Mouse (Mus musculus): ENCODE measurements around the gene Supt16. TPM values are rescaled to one million over a fixed set of nuclear protein-coding genes. Genes with fewer than 3 reads are reported as not detected.

The Supt16 gene
- polyA plus RNA-seq, 1 experiment from 2014 or later: 92.8 TPM

GRCm38 (mm10) chr14:52217261-52217660 is 20.0 kb upstream of the Supt16 start:
- no peak overlapping the region for H3K4me2 ChIP-seq (ENCODE audit: low read depth, low read length, severe bottlenecking)
- WGBS: 93% methylated on average over 5 of the region's 5 CpGs
- no peak overlapping the region for H3K4me3 ChIP-seq (ENCODE audit: low read depth, low read length)
- no peaks in the 10 kb centered on the region for H3K9me3 ChIP-seq (ENCODE audit: control insufficient read depth, low read length)
- H3K27me3 ChIP-seq (ENCODE audit: control insufficient read depth, insufficient read depth, low read length): no peaks in the 10 kb centered on the region
- DNase-seq (ENCODE audit: low spot score) (no peak), ATAC-seq (replicated peaks; ENCODE audit: low FRiP score) (no peak)
- H3K36me3 ChIP-seq (ENCODE audit: control insufficient read depth, insufficient read depth, low read length): peaks cover 27% of the 10 kb centered on the region
- no peak overlapping the region for H3K27ac ChIP-seq (ENCODE audit: low read depth, low read length)
- no peaks in the 10 kb centered on the region for H3K4me1 ChIP-seq (replicated peaks; ENCODE audit: control insufficient read depth, insufficient read depth, low read length)
- no peak overlapping the region for H3K9ac ChIP-seq (ENCODE audit: low read length)

GRCm38 (mm10) chr14:52199412-52199811 is 2.2 kb upstream of the Supt16 start:
- WGBS: 96% methylated on average over 4 of the region's 4 CpGs
- Histone ChIP-seq H3K4me1 (replicated peaks; ENCODE audit: control insufficient read depth, insufficient read depth, low read length) (0 out of 2 replicates have a peak, but pooled peaks cover 4% of the 10 kb centered on the region), H3K9ac (ENCODE audit: low read length) (no peak overlapping the region), H3K9me3 (ENCODE audit: control insufficient read depth, low read length) (no peaks in the 10 kb centered on the region), H3K36me3 (ENCODE audit: control insufficient read depth, insufficient read depth, low read length) (peaks cover 8% of the 10 kb centered on the region; the same call in 1 of the 2 replicates), H3K4me2 (ENCODE audit: low read depth, low read length, severe bottlenecking) (no peak overlapping the region), H3K27ac (ENCODE audit: low read depth, low read length) (no peak overlapping the region), H3K4me3 (ENCODE audit: low read depth, low read length) (no peak overlapping the region), H3K27me3 (ENCODE audit: control insufficient read depth, insufficient read depth, low read length) (no peaks in the 10 kb centered on the region)
- ATAC-seq (replicated peaks; ENCODE audit: low FRiP score): no peak
- no peak for DNase-seq (ENCODE audit: low spot score)

- Histone ChIP-seq H3K4me1 (replicated peaks; ENCODE audit: control insufficient read depth, insufficient read depth, low read length) (0 out of 2 replicates have a peak, but pooled peaks cover 4% of the 10 kb centered on the region), H3K9me3 (ENCODE audit: control insufficient read depth, low read length) (no peaks in the 10 kb centered on the region), H3K9ac (ENCODE audit: low read length) (no peak overlapping the region), H3K4me3 (ENCODE audit: low read depth, low read length) (peak overlapping the region; percentile 98; the same call in 1 of the 2 replicates), H3K27me3 (ENCODE audit: control insufficient read depth, insufficient read depth, low read length) (no peaks in the 10 kb centered on the region), H3K4me2 (ENCODE audit: low read depth, low read length, severe bottlenecking) (peak overlapping the region; percentile 72; the same call in 1 of the 2 replicates), H3K36me3 (ENCODE audit: control insufficient read depth, insufficient read depth, low read length) (peaks cover 8% of the 10 kb centered on the region; the same call in 1 of the 2 replicates), H3K27ac (ENCODE audit: low read depth, low read length) (no peak overlapping the region)
- ATAC-seq (replicated peaks; ENCODE audit: low FRiP score) (no peak), DNase-seq (ENCODE audit: low spot score) (no peak)
- WGBS: 17% methylated on average over 3 of the region's 3 CpGs
Measured at GRCm38 (mm10) chr14:52198141-52198540, 925 bp upstream of the Supt16 start.

DNA sequence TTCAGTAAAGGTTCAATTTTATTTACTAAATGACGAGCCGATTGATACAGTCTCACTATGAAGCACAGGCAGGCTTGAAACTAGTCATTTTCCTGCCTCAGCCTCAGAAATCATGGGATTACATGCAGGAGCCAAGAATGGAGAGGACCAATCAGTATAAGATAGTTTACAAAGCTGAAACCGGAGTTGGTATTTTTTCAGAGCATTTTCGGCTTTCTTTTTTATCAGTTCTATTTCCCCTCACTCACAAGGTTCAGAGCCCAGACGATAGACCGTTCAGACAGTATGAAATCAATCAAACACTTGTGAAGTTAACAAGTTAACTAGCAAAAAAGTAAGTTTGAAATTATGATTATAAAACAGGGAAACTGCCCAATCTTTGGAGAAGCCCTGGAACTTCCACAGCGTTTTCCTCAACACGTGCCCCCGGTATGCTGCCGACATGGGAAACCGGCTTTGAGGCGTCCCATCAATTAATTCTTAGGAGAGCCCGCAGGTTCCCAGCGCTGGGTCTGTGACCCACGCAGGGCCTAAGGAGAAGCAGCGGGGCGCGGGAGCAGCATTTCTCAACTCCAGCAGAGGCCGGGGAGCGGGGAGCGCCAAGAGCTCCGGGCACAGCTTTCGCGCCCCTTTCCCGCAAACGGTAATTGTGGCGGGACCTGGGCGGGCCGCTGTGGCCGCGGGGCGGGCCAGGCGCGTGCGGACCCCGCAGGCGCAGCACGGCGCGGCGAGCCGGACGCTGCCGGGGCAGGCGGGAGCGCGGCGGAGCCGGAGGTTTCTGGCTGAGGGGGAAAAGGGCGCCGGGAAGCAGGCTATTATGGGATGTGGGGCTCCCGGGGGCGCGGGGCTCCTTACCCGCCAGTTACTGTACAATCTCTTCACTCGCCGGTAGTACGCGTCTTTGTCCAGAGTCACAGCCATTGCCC is 723 bp downstream of the Supt16 start:
- peak overlapping the region; percentile 99 for H3K27ac ChIP-seq (ENCODE audit: low read depth, low read length)
- H3K4me2 ChIP-seq (ENCODE audit: low read depth, low read length, severe bottlenecking): peak overlapping the region; percentile 72
- H3K4me3 ChIP-seq (ENCODE audit: low read depth, low read length): peak overlapping the region; percentile 98
- peaks cover 8% of the 10 kb centered on the region; the same call in 1 of the 2 replicates for H3K36me3 ChIP-seq (ENCODE audit: control insufficient read depth, insufficient read depth, low read length)
- H3K9ac ChIP-seq (ENCODE audit: low read length): peak overlapping the region; percentile 98
- DNase-seq (ENCODE audit: low spot score): peak; percentile 74
- 0 out of 2 replicates have a peak, but pooled peaks cover 4% of the 10 kb centered on the region for H3K4me1 ChIP-seq (replicated peaks; ENCODE audit: control insufficient read depth, insufficient read depth, low read length)
- WGBS: 1% methylated on average over 42 of the region's 59 CpGs
- no peaks in the 10 kb centered on the region for H3K9me3 ChIP-seq (ENCODE audit: control insufficient read depth, low read length)
- no peak; the same call in 1 of the 2 replicates for ATAC-seq (replicated peaks; ENCODE audit: low FRiP score)
- H3K27me3 ChIP-seq (ENCODE audit: control insufficient read depth, insufficient read depth, low read length): no peaks in the 10 kb centered on the region

- 4% methylated on average over 3 of the region's 3 CpGs for WGBS
- H3K9me3 ChIP-seq (ENCODE audit: control insufficient read depth, low read length): no peaks in the 10 kb centered on the region
- H3K4me2 ChIP-seq (ENCODE audit: low read depth, low read length, severe bottlenecking): peak overlapping the region; percentile 72
- H3K36me3 ChIP-seq (ENCODE audit: control insufficient read depth, insufficient read depth, low read length): peaks cover 8% of the 10 kb centered on the region; the same call in 1 of the 2 replicates
- H3K9ac ChIP-seq (ENCODE audit: low read length): no peak overlapping the region; the same call in 1 of the 2 replicates
- peak overlapping the region; percentile 98 for H3K4me3 ChIP-seq (ENCODE audit: low read depth, low read length)
- no peak overlapping the region for H3K27ac ChIP-seq (ENCODE audit: low read depth, low read length)
- no peak for ATAC-seq (replicated peaks; ENCODE audit: low FRiP score)
- peak; percentile 71 for DNase-seq (ENCODE audit: low spot score)
- 0 out of 2 replicates have a peak, but pooled peaks cover 4% of the 10 kb centered on the region for H3K4me1 ChIP-seq (replicated peaks; ENCODE audit: control insufficient read depth, insufficient read depth, low read length)
- H3K27me3 ChIP-seq (ENCODE audit: control insufficient read depth, insufficient read depth, low read length): no peaks in the 10 kb centered on the region
Measured at GRCm38 (mm10) chr14:52195691-52196090, 1.5 kb downstream of the Supt16 start.

- H3K4me1 ChIP-seq (replicated peaks; ENCODE audit: control insufficient read depth, insufficient read depth, low read length): no peaks in the 10 kb centered on the region
- H3K27me3 ChIP-seq (ENCODE audit: control insufficient read depth, insufficient read depth, low read length): no peaks in the 10 kb centered on the region
- no peaks in the 10 kb centered on the region for H3K36me3 ChIP-seq (ENCODE audit: control insufficient read depth, insufficient read depth, low read length)
- H3K9ac ChIP-seq (ENCODE audit: low read length): no peak overlapping the region
- no peaks in the 10 kb centered on the region for H3K9me3 ChIP-seq (ENCODE audit: control insufficient read depth, low read length)
- H3K27ac ChIP-seq (ENCODE audit: low read depth, low read length): no peak overlapping the region
- DNase-seq (ENCODE audit: low spot score) (peak; percentile 63), ATAC-seq (replicated peaks; ENCODE audit: low FRiP score) (no peak)
- H3K4me3 ChIP-seq (ENCODE audit: low read depth, low read length): no peak overlapping the region
- H3K4me2 ChIP-seq (ENCODE audit: low read depth, low read length, severe bottlenecking): no peak overlapping the region
Measured at GRCm38 (mm10) chr14:52190740-52191359, 6.4 kb downstream of the Supt16 start.

GRCm38 (mm10) chr14:52189519-52189918 is 7.7 kb downstream of the Supt16 start:
- no peak overlapping the region for H3K4me2 ChIP-seq (ENCODE audit: low read depth, low read length, severe bottlenecking)
- ATAC-seq (replicated peaks; ENCODE audit: low FRiP score) (no peak), DNase-seq (ENCODE audit: low spot score) (no peak)
- no peaks in the 10 kb centered on the region for H3K9me3 ChIP-seq (ENCODE audit: control insufficient read depth, low read length)
- 91% methylated on average over 2 of the region's 2 CpGs for WGBS
- H3K4me3 ChIP-seq (ENCODE audit: low read depth, low read length): no peak overlapping the region
- no peaks in the 10 kb centered on the region for H3K27me3 ChIP-seq (ENCODE audit: control insufficient read depth, insufficient read depth, low read length)
- no peak overlapping the region for H3K9ac ChIP-seq (ENCODE audit: low read length)
- H3K36me3 ChIP-seq (ENCODE audit: control insufficient read depth, insufficient read depth, low read length): no peaks in the 10 kb centered on the region
- H3K4me1 ChIP-seq (replicated peaks; ENCODE audit: control insufficient read depth, insufficient read depth, low read length): no peaks in the 10 kb centered on the region
- no peak overlapping the region for H3K27ac ChIP-seq (ENCODE audit: low read depth, low read length)

- Histone ChIP-seq H3K4me1 (replicated peaks; ENCODE audit: control insufficient read depth, insufficient read depth, low read length) (no peaks in the 10 kb centered on the region), H3K27ac (ENCODE audit: low read depth, low read length) (no peak overlapping the region)
- WGBS: 83% methylated on average over 1 of the region's 1 CpGs
Measured at GRCm38 (mm10) chr14:52188788-52189187, 8.4 kb downstream of the Supt16 start.

More at GRCm38 (mm10) chr14:52188788-52189187, 8.4 kb downstream of the Supt16 start:
- no peak overlapping the region for H3K4me3 ChIP-seq (ENCODE audit: low read depth, low read length)
- no peaks in the 10 kb centered on the region for H3K27me3 ChIP-seq (ENCODE audit: control insufficient read depth, insufficient read depth, low read length)
- H3K9ac ChIP-seq (ENCODE audit: low read length): no peak overlapping the region
- no peaks in the 10 kb centered on the region for H3K9me3 ChIP-seq (ENCODE audit: control insufficient read depth, low read length)
- ATAC-seq (replicated peaks; ENCODE audit: low FRiP score): no peak
- no peak for DNase-seq (ENCODE audit: low spot score)
- H3K4me2 ChIP-seq (ENCODE audit: low read depth, low read length, severe bottlenecking): no peak overlapping the region
- no peaks in the 10 kb centered on the region for H3K36me3 ChIP-seq (ENCODE audit: control insufficient read depth, insufficient read depth, low read length)
